Mouse (Mus musculus) heart, adult 2 months (tissue): ENCODE measurements around the gene Aqp1.

Experiments used
- CTCF ChIP-seq: fragments of 200-600 bp; IDR thresholded peaks from 2 replicates; pipeline ENCODE4 v1.8.1; 2022; ENCODE audit warnings: antibody characterized with exemption, mild to moderate bottlenecking, moderate library complexity
- EP300 ChIP-seq: fragments of 200-500 bp; IDR thresholded peaks from 2 replicates; pipeline ENCODE4 v1.6.1; 2011; ENCODE audit warnings: low read depth, low read length, control low read depth; ENCODE audit not compliant: insufficient read depth
- POLR2A ChIP-seq: fragments of 200-500 bp; IDR thresholded peaks from 2 replicates; pipeline ENCODE4 v1.6.1; 2011; ENCODE audit warnings: mild to moderate bottlenecking, low read depth, low read length, control low read depth; ENCODE audit not compliant: insufficient read depth

DNA sequence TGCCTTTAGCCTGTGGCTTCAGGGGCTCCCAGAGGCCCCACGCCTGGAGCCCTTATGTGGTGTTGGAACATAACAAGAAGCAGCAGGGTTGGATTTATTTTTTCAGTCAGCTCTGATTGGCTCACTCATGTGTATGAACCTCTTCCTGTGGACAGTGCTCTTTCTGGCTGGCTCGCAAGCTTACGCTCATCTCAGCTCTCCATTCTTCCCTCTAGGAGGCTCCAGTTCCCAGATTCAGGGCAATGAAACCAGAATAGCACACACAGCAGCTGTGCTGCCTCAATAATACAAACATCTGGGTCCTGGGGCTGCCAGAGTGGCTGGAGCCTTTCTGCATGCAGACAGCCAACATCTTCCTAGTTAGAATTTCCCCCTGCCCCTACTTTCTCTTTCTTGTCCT lies 59.9 kb downstream of the Aqp1 start:
- TF ChIP-seq EP300 (peak; percentile 48; the same call in 1 of the 2 replicates), CTCF (peak; percentile 66), POLR2A (no peak)
